Mouse (Mus musculus): ENCODE results near the gene Enc1. TPM values are rescaled to one million over a fixed set of nuclear protein-coding genes. Genes with fewer than 3 reads are reported as not detected.
A peak's percentile ranks its signal among the peaks of the same experiment; 100 is the strongest.
"Not testable (repeated sequence)": the region's sequence is repeated elsewhere in the genome, so short reads cannot be mapped to it uniquely, and the experiment has no call there.

Gene Enc1
- polyA plus RNA-seq, 1 experiment from 2014 or later, result 54.9 TPM

DNA sequence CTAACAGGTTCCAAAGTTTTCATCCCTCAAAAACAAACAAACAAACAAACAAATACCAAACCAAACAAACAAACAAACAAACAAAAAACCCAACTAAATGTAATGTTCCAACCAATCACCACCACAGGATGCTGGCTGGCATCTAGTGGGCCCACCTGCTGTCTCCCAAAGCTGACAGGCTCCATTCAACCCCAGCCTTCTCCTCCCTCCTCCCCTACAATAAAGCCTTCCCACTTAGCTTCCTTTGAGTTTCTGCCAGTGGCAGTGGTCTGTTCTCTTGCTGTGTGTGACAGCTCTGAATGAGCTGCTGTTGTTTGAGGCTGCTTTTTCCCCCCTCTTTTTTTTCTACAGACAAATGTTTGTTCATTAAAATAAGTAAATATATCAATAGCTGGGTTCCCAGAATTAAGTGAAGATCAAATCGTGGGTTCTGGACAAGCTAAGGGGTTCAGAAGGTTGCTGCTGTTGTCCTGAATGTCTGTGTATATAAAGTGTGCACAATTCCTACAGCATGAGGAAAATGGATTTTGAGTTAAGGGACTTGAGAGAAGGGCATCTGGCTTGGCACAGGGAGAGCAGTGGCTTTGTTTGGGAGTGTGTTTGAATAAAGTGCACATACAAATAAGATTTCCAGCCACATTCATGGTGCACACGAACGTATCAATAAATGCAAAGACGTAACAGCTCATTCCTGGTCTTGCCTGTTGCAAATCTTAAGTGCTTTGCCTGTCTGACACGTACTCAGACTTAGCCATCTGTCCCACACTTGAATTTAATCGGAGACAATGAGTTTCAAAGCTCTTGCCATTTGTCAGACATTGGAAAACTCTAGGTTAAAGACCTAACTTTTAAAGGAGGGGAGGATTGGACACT is 15.3 kb downstream of the Enc1 start:
- no peaks in the 10 kb centered on the region for H3K9me3 ChIP-seq
- peaks cover 22% of the 10 kb centered on the region for H3K36me3 ChIP-seq
- peaks cover 74% of the 10 kb centered on the region for H3K4me1 ChIP-seq (replicated peaks)
- H3K27me3 ChIP-seq, result no peaks in the 10 kb centered on the region
- 17% methylated on average over 6 of the region's 6 CpGs for WGBS
- no peak overlapping the region for H3K4me3 ChIP-seq
- H3K4me2 ChIP-seq, result no peak overlapping the region
- H3K27ac ChIP-seq (replicated peaks), result peak overlapping the region; percentile 1; the same call in 1 of the 2 replicates
- no peak overlapping the region for H3K9ac ChIP-seq
- ATAC-seq (ENCODE audit: low read depth), result no peak

GRCm38 (mm10) chr13:97256849-97257379 is 16.0 kb downstream of the Enc1 start:
- H3K9me3 ChIP-seq, result no peaks in the 10 kb centered on the region

DNA sequence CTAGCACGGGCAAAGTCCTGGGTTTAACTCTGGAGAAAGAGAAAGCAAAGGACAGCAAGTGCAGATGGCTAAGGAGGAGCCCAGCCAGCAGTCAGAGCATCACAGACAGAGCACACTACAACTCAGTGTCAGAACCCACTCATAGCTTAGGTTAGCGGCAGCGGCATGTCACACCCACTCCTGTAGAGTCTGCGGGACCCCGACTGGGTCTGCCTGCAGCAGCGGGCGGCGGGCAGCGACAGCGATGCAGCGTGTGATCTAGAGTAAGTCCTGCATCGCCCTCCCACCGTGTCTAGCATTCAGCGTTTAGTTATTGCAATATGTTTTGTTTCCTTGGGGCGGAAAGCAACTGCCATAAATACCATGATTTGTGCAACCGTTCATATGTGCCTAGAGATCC is 18.4 kb downstream of the Enc1 start:
- Histone ChIP-seq H3K36me3 (no peaks in the 10 kb centered on the region), H3K27me3 (no peaks in the 10 kb centered on the region), H3K4me2 (no peak overlapping the region), H3K4me1 (replicated peaks) (peaks cover 57% of the 10 kb centered on the region), H3K27ac (replicated peaks) (no peak overlapping the region), H3K9me3 (no peaks in the 10 kb centered on the region), H3K4me3 (no peak overlapping the region), H3K9ac (no peak overlapping the region)
- WGBS, result 67% methylated on average over 16 of the region's 16 CpGs
- no peak for ATAC-seq (ENCODE audit: low read depth)

More at GRCm38 (mm10) chr13:97256849-97257379, 16.0 kb downstream of the Enc1 start:
- H3K27ac ChIP-seq (replicated peaks), result peak overlapping the region; percentile 1; the same call in 1 of the 2 replicates
- no peak overlapping the region for H3K9ac ChIP-seq
- H3K27me3 ChIP-seq, result no peaks in the 10 kb centered on the region
- no peak for ATAC-seq (ENCODE audit: low read depth)
- peaks cover 15% of the 10 kb centered on the region for H3K36me3 ChIP-seq
- WGBS, result 34% methylated on average over 12 of the region's 12 CpGs
- no peak overlapping the region for H3K4me2 ChIP-seq
- no peak overlapping the region for H3K4me3 ChIP-seq
- H3K4me1 ChIP-seq (replicated peaks), result peaks cover 70% of the 10 kb centered on the region

DNA sequence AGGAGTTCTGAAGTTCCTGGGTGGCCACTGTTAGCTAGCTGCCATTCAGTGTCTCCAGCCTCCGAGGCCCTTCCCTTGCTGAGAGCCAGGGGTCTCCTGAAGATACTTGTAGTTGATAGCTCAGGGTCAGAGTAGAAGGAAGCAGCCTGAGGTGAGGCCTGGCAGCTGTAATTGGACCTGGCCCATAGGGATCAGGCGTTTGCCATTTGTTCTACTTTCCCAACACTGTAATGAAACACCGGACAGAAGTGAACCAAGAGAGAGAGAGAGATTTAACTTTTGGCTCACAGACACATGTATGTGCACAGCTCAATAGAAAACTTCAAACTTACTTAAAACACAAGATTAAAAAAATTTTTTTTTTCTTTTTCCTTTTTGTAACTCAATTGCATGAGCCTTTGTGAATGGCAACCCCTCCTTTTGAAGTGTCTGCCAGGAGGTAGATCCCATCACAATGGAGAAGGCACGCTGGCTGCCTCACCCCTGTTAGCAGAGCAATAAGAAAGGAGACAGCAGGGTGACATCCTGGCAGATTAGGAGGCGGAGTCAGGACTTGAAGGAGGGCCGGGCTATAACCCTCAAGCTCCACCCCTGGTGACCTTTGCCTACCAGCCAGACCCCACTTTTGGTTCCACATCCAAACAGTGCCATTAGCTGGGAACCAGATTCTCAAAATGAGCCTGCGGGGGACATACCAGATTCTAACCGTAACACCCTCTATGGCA is 19.7 kb downstream of the Enc1 start:
- no peak overlapping the region for H3K4me3 ChIP-seq
- peaks cover 43% of the 10 kb centered on the region for H3K4me1 ChIP-seq (replicated peaks)
- no peaks in the 10 kb centered on the region for H3K27me3 ChIP-seq
- H3K9me3 ChIP-seq, result no peaks in the 10 kb centered on the region
- no peak overlapping the region for H3K27ac ChIP-seq (replicated peaks)
- H3K4me2 ChIP-seq, result no peak overlapping the region
- 22% methylated on average over 8 of the region's 8 CpGs for WGBS
- ATAC-seq (ENCODE audit: low read depth), result no peak
- no peak overlapping the region for H3K9ac ChIP-seq
- no peaks in the 10 kb centered on the region for H3K36me3 ChIP-seq

DNA sequence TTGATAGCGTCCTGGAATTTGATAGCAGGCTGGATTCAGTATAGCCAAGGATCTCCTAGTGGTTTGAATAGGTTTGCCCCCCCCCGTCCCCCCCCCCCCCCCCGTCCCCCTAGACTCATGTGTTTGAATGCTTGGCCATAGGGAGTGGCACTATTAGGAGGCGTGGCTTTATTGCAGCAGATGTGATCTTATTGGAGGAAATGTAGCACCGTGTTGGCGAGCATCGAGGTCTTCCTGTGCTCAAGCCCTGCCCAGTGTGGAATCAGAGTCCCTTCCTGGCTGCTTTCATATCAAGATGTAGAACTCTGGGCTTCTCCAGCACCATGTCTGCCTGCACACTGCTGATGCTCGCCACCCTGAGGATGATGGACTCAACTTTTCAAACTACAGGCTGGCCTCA is 20.6 kb downstream of the Enc1 start:
- ATAC-seq (ENCODE audit: low read depth), result no peak

GRCm38 (mm10) chr13:97262676-97263075 is 21.8 kb downstream of the Enc1 start:
- no peak overlapping the region for H3K4me3 ChIP-seq
- H3K9me3 ChIP-seq, result no peaks in the 10 kb centered on the region
- H3K4me2 ChIP-seq, result no peak overlapping the region
- H3K36me3 ChIP-seq, result no peaks in the 10 kb centered on the region
- no peaks in the 10 kb centered on the region for H3K27me3 ChIP-seq
- no peak overlapping the region for H3K9ac ChIP-seq
- ATAC-seq (ENCODE audit: low read depth), result peak; percentile 24; the same call in 1 of the 2 replicates
- peaks cover 34% of the 10 kb centered on the region for H3K4me1 ChIP-seq (replicated peaks)
- peak overlapping the region; percentile 46; the same call in 1 of the 2 replicates for H3K27ac ChIP-seq (replicated peaks)
- WGBS, result 63% methylated on average over 10 of the region's 10 CpGs

More for the DNA sequence above, 20.6 kb downstream of the Enc1 start:
- Histone ChIP-seq H3K9me3 (no peaks in the 10 kb centered on the region), H3K36me3 (no peaks in the 10 kb centered on the region), H3K9ac (no peak overlapping the region), H3K27ac (replicated peaks) (no peak overlapping the region), H3K4me1 (replicated peaks) (peaks cover 41% of the 10 kb centered on the region), H3K4me2 (no peak overlapping the region), H3K27me3 (no peaks in the 10 kb centered on the region), H3K4me3 (no peak overlapping the region)
- WGBS, result 43% methylated on average over 8 of the region's 8 CpGs

DNA sequence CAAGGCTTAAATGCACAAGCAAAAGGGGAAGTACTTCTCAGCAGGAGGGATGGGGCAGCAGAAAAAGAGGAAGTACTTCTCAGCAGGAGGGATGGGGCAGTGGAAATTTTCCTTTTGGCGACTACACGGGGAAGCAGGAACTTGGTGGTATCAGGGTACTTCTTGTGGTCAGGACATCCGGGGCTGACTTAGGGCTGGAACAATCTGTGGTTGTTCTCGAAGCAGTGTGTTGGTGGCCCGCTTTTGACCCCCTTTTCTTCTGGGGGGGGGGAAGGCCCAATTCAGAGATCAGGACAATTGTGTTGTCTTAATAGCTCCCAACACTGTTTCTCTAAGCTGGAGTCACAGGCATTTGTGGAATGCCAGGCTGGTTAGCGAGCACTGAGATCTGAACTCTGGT is 24.6 kb downstream of the Enc1 start:
- ATAC-seq (ENCODE audit: low read depth), result not testable (repeated sequence)
- 88% methylated on average over 6 of the region's 6 CpGs for WGBS

GRCm38 (mm10) chr13:97270723-97271122 is 29.8 kb downstream of the Enc1 start:
- Histone ChIP-seq H3K4me3 (no peak overlapping the region), H3K9ac (no peak overlapping the region), H3K27me3 (no peaks in the 10 kb centered on the region), H3K36me3 (no peaks in the 10 kb centered on the region), H3K4me1 (replicated peaks) (no peaks in the 10 kb centered on the region), H3K4me2 (no peak overlapping the region), H3K9me3 (peaks cover 8% of the 10 kb centered on the region), H3K27ac (replicated peaks) (no peak overlapping the region)
- ATAC-seq (ENCODE audit: low read depth), result no peak
- 89% methylated on average over 2 of the region's 2 CpGs for WGBS

More for the DNA sequence above, 24.6 kb downstream of the Enc1 start:
- H3K4me3 ChIP-seq; H3K27ac ChIP-seq (replicated peaks); H3K4me2 ChIP-seq; H3K9me3 ChIP-seq; H3K9ac ChIP-seq; H3K27me3 ChIP-seq; H3K36me3 ChIP-seq: not testable (repeated sequence)
- H3K4me1 ChIP-seq (replicated peaks), result peaks cover 17% of the 10 kb centered on the region

GRCm38 (mm10) chr13:97271641-97272040 is 30.7 kb downstream of the Enc1 start:
- H3K9me3 ChIP-seq, result peaks cover 8% of the 10 kb centered on the region

DNA sequence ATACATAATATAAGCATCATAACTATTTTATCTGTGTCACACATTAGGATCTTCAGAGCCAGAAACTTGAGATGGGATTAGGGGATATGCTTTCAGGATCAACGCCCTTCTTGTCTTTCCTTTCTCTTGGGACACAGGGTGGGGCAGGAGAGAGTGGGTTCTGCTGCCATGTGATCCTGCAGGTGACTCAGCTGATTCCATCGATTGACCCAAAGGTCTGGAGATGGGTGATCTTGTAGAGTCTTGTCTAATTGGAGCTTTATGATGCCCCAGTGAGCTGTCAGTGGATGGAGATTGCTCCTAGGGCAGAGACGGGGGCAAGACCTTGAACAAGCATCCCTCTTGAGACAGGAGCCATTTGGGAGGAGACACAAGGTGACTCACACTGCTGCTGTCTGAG is 33.9 kb downstream of the Enc1 start:
- Histone ChIP-seq H3K36me3 (no peaks in the 10 kb centered on the region), H3K9me3 (no peaks in the 10 kb centered on the region), H3K4me2 (no peak overlapping the region), H3K4me3 (no peak overlapping the region), H3K27ac (replicated peaks) (no peak overlapping the region), H3K27me3 (no peaks in the 10 kb centered on the region), H3K4me1 (replicated peaks) (peaks cover 3% of the 10 kb centered on the region; the same call in 1 of the 2 replicates), H3K9ac (no peak overlapping the region)
- ATAC-seq (ENCODE audit: low read depth), result no peak
- WGBS, result 77% methylated on average over 3 of the region's 3 CpGs

More at GRCm38 (mm10) chr13:97271641-97272040, 30.7 kb downstream of the Enc1 start:
- Histone ChIP-seq H3K36me3 (no peaks in the 10 kb centered on the region), H3K9ac (no peak overlapping the region), H3K27me3 (no peaks in the 10 kb centered on the region), H3K4me1 (replicated peaks) (peaks cover 2% of the 10 kb centered on the region; the same call in 1 of the 2 replicates), H3K27ac (replicated peaks) (no peak overlapping the region), H3K4me2 (no peak overlapping the region), H3K4me3 (no peak overlapping the region)
- 77% methylated on average over 6 of the region's 6 CpGs for WGBS
- no peak for ATAC-seq (ENCODE audit: low read depth)

DNA sequence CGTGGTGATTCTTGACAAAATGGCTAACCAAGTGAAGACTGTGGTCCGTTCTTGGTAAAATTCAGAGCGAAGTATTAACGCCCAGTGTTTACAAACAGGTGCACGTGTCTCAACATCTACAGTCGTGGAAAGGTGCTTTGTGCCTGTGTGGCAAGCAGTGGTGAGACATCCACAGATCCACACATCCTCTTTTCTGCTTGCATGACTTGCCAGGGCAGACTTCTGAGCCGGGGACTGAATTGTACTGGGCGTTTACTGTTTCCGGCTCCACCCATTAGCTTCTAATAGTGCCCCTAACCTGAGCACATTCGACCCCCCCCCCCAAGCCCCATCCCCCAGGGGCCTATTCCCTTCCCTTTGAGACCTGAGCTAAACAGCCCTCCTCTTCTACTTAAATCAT is 34.6 kb downstream of the Enc1 start:
- WGBS, result 78% methylated on average over 10 of the region's 10 CpGs
- H3K27me3 ChIP-seq, result no peaks in the 10 kb centered on the region
- H3K36me3 ChIP-seq, result no peaks in the 10 kb centered on the region

More for the DNA sequence above, 34.6 kb downstream of the Enc1 start:
- H3K9me3 ChIP-seq, result no peaks in the 10 kb centered on the region
- H3K4me2 ChIP-seq, result no peak overlapping the region
- peaks cover 3% of the 10 kb centered on the region; the same call in 1 of the 2 replicates for H3K4me1 ChIP-seq (replicated peaks)
- no peak overlapping the region for H3K9ac ChIP-seq
- ATAC-seq (ENCODE audit: low read depth), result no peak
- H3K4me3 ChIP-seq, result no peak overlapping the region
- H3K27ac ChIP-seq (replicated peaks), result no peak overlapping the region
